Mouse (Mus musculus): Measurements from ENCODE around the gene Bcl2l11. TPM values are rescaled to one million over a fixed set of nuclear protein-coding genes. Genes with fewer than 3 reads are reported as not detected.
"Not testable (repeated sequence)": the region's sequence is repeated elsewhere in the genome, so short reads cannot be mapped to it uniquely, and the experiment has no call there.

Bcl2l11 gene
- polyA plus RNA-seq, 1 experiment from 2014 or later = 25.0 TPM

- H3K4me3 ChIP-seq = no peak overlapping the region
- peaks cover 26% of the 10 kb centered on the region for H3K4me1 ChIP-seq
- H3K27me3 ChIP-seq (ENCODE audit: low read depth, poor library complexity, severe bottlenecking) = no peaks in the 10 kb centered on the region
- WGBS = 90% methylated on average over 5 of the region's 5 CpGs
- H3K9me3 ChIP-seq (replicated peaks) = no peaks in the 10 kb centered on the region
- no peaks in the 10 kb centered on the region for H3K36me3 ChIP-seq
- no peak for DNase-seq (ENCODE audit: low spot score)
- H3K27ac ChIP-seq (replicated peaks) = no peak overlapping the region
Measured at GRCm38 (mm10) chr2:128172266-128172665, 46.4 kb downstream of the Bcl2l11 start.

- H3K27ac ChIP-seq (replicated peaks) = 0 out of 2 replicates have a peak overlapping the region, but pooled peaks have one; percentile 7
- no peaks in the 10 kb centered on the region for H3K36me3 ChIP-seq
- no peak for DNase-seq (ENCODE audit: low spot score)
- H3K4me1 ChIP-seq = peaks cover 35% of the 10 kb centered on the region
- H3K27me3 ChIP-seq (ENCODE audit: low read depth, poor library complexity, severe bottlenecking) = no peaks in the 10 kb centered on the region
- 58% methylated on average over 5 of the region's 5 CpGs for WGBS
- no peak overlapping the region for H3K4me3 ChIP-seq
- no peaks in the 10 kb centered on the region for H3K9me3 ChIP-seq (replicated peaks)
Measured at GRCm38 (mm10) chr2:128174176-128174575, 48.3 kb downstream of the Bcl2l11 start.

- no peak for DNase-seq (ENCODE audit: low spot score)
- Histone ChIP-seq H3K9me3 (replicated peaks) (no peaks in the 10 kb centered on the region), H3K36me3 (no peaks in the 10 kb centered on the region), H3K27me3 (ENCODE audit: low read depth, poor library complexity, severe bottlenecking) (no peaks in the 10 kb centered on the region), H3K4me1 (peaks cover 41% of the 10 kb centered on the region), H3K4me3 (no peak overlapping the region), H3K27ac (replicated peaks) (peak overlapping the region; percentile 13; the same call in 1 of the 2 replicates)
- 79% methylated on average over 9 of the region's 9 CpGs for WGBS
Measured at GRCm38 (mm10) chr2:128174604-128175342, 48.9 kb downstream of the Bcl2l11 start.

DNA sequence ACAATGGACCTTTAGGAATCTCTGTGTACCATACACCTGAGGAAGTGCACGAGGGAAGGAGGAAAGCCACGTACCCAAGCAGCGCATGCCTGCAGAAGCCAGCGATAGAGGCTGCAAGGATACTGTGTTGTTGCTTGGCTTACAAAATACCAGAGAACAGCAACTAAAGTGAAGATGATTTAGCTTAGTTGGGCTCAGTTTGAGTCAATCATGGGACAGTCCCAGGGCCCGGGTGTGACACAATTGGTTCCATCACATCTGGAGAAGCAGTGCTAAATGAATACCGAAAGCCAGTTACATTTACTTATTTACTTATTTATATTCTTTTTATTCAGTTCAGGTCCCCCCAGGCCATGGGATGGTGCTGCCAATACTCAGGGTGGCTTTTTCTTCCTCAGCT is 49.8 kb downstream of the Bcl2l11 start:
- 91% methylated on average over 6 of the region's 6 CpGs for WGBS
- H3K4me1 ChIP-seq = peaks cover 47% of the 10 kb centered on the region

DNA sequence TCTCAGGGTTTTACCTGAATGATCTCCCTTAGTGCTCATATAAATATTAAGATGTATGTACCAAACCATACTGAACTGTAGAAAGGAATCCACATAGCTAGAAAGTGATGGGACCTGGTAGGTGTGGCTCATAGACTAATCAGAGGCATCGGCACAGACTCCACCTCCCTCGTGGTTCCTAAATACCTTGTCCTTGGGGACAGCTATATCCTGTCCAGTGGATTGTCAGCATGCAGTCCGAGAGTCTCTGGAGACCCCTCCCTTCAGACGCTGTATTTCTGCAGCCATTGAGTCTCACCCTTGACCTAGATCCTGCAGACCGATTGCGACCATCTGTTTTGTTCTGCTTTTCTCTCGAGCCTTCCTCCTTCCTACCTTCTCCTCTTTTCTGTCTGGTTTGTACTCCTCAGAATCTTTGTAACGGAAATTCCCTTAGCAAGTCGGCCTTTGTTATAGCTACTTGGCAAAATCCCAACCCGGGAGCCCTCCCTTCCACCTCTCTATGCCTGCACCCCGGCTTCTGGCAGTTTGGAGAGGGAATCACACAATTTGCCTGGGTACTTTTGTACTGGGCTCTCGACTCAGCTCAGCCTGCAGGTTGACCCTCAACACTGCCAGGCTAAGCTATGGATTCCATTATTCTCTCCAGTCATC is 50.7 kb downstream of the Bcl2l11 start:
- Histone ChIP-seq H3K4me1 (peaks cover 47% of the 10 kb centered on the region), H3K4me3 (no peak overlapping the region), H3K9me3 (replicated peaks) (no peaks in the 10 kb centered on the region), H3K36me3 (no peaks in the 10 kb centered on the region), H3K27me3 (ENCODE audit: low read depth, poor library complexity, severe bottlenecking) (no peaks in the 10 kb centered on the region), H3K27ac (replicated peaks) (0 out of 2 replicates have a peak overlapping the region, but pooled peaks have one; percentile 13)
- DNase-seq (ENCODE audit: low spot score) = no peak
- WGBS = 71% methylated on average over 12 of the region's 12 CpGs

More for the DNA sequence above, 49.8 kb downstream of the Bcl2l11 start:
- Histone ChIP-seq H3K27me3 (ENCODE audit: low read depth, poor library complexity, severe bottlenecking) (no peaks in the 10 kb centered on the region), H3K36me3 (no peaks in the 10 kb centered on the region), H3K4me3 (no peak overlapping the region), H3K9me3 (replicated peaks) (no peaks in the 10 kb centered on the region), H3K27ac (replicated peaks) (0 out of 2 replicates have a peak overlapping the region, but pooled peaks have one; percentile 13)
- no peak for DNase-seq (ENCODE audit: low spot score)

GRCm38 (mm10) chr2:128177241-128177661 is 51.4 kb downstream of the Bcl2l11 start:
- WGBS = 66% methylated on average over 5 of the region's 5 CpGs
- Histone ChIP-seq H3K27ac (replicated peaks) (0 out of 2 replicates have a peak overlapping the region, but pooled peaks have one; percentile 13), H3K27me3 (ENCODE audit: low read depth, poor library complexity, severe bottlenecking) (no peaks in the 10 kb centered on the region), H3K4me1 (peaks cover 47% of the 10 kb centered on the region), H3K36me3 (no peaks in the 10 kb centered on the region), H3K4me3 (no peak overlapping the region), H3K9me3 (replicated peaks) (no peaks in the 10 kb centered on the region)
- no peak for DNase-seq (ENCODE audit: low spot score)

DNA sequence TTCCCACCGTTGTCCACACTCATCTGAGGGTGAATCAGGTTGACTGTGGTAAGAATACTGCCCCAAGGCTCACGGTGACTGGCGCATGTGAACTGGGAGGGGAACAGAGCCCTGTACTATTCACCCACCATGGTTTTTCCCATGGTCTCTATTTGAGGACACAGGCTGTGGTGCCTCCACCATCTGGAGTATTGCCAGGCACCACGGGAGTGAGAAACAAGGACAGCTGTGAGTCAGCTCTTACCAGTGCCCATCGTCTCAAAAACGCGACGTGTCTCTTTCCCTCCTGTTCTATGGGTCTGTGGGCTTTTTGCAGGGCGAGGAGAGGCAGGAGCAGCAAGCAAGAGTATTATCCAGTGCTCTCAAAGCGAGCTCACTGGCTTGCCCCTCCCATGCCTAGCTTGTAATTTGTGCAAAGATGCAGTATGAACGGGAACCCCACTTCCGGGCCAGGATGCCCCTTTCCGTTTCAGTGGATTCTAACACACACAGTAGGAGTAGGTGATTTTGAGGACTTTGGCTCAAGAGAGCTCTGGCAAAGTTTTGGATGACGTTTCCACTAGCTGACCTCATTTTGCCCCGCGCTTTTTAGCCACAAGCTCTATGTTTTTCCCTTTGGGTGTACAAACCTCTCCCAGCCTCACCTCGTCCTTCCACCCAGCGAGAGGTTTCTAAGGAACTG is 53.4 kb downstream of the Bcl2l11 start:
- Histone ChIP-seq H3K9me3 (replicated peaks) (no peaks in the 10 kb centered on the region), H3K36me3 (no peaks in the 10 kb centered on the region), H3K27me3 (ENCODE audit: low read depth, poor library complexity, severe bottlenecking) (no peaks in the 10 kb centered on the region), H3K4me1 (peaks cover 40% of the 10 kb centered on the region), H3K27ac (replicated peaks) (0 out of 2 replicates have a peak overlapping the region, but pooled peaks have one; percentile 33), H3K4me3 (no peak overlapping the region)
- no peak for DNase-seq (ENCODE audit: low spot score)
- WGBS = 82% methylated on average over 18 of the region's 18 CpGs

DNA sequence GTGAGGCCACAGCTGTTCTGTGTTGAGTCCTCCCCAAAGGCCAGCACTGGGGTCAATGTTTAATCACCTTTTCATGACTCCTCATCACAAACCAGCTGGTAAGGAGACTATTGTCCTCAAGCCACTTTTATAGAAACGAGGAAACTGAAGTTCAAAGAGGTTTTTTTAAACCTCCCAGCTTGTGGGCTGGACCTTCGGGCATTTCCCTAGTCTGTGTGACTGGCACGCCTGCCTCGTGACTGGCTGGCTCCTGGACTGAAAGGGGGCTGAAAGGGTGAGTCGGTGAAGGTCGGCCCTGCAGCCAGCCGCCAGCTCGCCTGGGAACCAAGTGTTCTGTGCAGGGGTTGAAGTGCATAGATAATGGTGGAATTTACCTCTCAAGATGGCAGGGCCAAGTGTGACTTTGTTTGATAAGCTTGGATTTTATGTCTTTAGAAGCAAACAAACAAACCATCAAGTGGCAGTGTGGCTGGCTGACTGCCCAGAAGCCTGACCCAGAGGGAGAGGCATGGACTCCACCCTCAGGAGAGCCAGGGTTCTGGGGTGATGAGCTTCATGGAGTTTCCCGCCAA is 54.1 kb downstream of the Bcl2l11 start:
- Histone ChIP-seq H3K27me3 (ENCODE audit: low read depth, poor library complexity, severe bottlenecking) (no peaks in the 10 kb centered on the region), H3K36me3 (no peaks in the 10 kb centered on the region), H3K27ac (replicated peaks) (peak overlapping the region; percentile 33; the same call in 1 of the 2 replicates), H3K4me1 (peaks cover 35% of the 10 kb centered on the region), H3K4me3 (no peak overlapping the region), H3K9me3 (replicated peaks) (no peaks in the 10 kb centered on the region)
- DNase-seq (ENCODE audit: low spot score) = peak; percentile 34
- WGBS = 50% methylated on average over 9 of the region's 9 CpGs

DNA sequence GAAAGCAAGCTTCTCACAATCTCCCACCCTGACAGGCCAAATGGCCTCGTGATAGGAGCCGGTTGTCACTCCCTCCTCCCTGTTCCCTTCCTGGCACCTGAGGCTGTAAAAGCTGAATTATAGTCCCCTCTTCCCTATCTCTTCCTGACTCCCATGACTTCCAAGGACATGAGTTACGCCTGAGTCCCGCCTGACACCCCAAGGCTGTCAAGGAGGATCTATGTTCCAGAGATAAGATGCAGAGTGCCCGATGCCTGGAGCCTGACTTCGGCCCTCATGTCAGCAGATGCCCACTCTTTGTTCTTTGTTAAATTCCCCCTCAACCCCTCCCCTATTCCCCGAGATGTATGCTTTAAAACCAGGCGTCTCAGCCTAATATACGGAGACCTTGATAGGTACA is 56.3 kb downstream of the Bcl2l11 start:
- not testable (repeated sequence) for H3K36me3 ChIP-seq; H3K27me3 ChIP-seq (ENCODE audit: low read depth, poor library complexity, severe bottlenecking); H3K4me3 ChIP-seq; H3K27ac ChIP-seq (replicated peaks); DNase-seq (ENCODE audit: low spot score); H3K9me3 ChIP-seq (replicated peaks)
- peaks cover 22% of the 10 kb centered on the region for H3K4me1 ChIP-seq
- 94% methylated on average over 9 of the region's 9 CpGs for WGBS

DNA sequence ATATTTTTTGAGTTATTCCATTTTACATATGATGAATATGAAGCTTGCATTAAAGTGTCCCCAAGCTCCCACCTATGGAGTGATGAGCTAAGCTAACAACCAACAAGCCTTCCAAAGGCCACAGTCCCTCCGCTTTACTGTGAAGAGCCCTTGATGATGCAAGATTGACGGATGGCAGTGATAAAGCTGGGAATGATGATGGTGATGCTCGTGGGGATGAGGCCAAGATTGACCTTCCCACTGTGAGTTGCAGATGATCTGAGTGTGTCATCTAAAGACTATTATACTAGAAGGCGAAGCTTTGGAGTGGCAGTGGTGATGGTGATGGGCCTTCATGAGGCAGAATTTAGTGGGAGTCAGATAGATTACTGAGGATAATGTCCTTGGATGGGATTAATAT is 56.9 kb downstream of the Bcl2l11 start:
- WGBS = 91% methylated on average over 4 of the region's 4 CpGs
- H3K4me1 ChIP-seq = peaks cover 16% of the 10 kb centered on the region
- no peak overlapping the region for H3K4me3 ChIP-seq
- H3K27me3 ChIP-seq (ENCODE audit: low read depth, poor library complexity, severe bottlenecking) = no peaks in the 10 kb centered on the region
- no peak for DNase-seq (ENCODE audit: low spot score)
- H3K9me3 ChIP-seq (replicated peaks) = no peaks in the 10 kb centered on the region
- no peaks in the 10 kb centered on the region for H3K36me3 ChIP-seq
- no peak overlapping the region for H3K27ac ChIP-seq (replicated peaks)

GRCm38 (mm10) chr2:128183762-128184161 is 57.9 kb downstream of the Bcl2l11 start:
- DNase-seq (ENCODE audit: low spot score) = no peak
- H3K27ac ChIP-seq (replicated peaks) = no peak overlapping the region
- H3K4me1 ChIP-seq = peaks cover 15% of the 10 kb centered on the region
- no peaks in the 10 kb centered on the region for H3K36me3 ChIP-seq
- no peak overlapping the region for H3K4me3 ChIP-seq
- H3K9me3 ChIP-seq (replicated peaks) = no peaks in the 10 kb centered on the region
- WGBS = 94% methylated on average over 4 of the region's 4 CpGs
- no peaks in the 10 kb centered on the region for H3K27me3 ChIP-seq (ENCODE audit: low read depth, poor library complexity, severe bottlenecking)

DNA sequence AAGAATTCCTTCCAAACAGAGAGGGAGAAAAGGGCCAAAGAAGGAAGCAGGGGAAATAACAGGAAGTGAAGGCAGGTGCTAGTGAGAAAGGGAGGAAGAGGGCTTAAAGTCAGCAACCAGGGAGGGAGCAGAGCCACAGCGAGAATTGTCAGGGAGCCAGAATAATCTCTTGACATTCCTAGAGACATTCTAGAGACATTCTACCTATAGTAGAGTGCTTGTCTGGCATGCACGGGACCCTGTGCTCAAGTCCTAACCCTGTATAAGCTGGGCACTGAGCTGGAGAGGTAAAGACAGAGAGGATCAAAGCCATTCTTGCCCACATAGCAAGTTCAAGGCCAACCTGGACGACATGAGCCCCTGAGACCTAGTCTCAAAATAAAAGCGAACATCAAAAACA is 60.1 kb downstream of the Bcl2l11 start:
- Histone ChIP-seq H3K9me3 (replicated peaks) (no peaks in the 10 kb centered on the region), H3K27me3 (ENCODE audit: low read depth, poor library complexity, severe bottlenecking) (no peaks in the 10 kb centered on the region), H3K27ac (replicated peaks) (no peak overlapping the region), H3K4me1 (no peaks in the 10 kb centered on the region), H3K36me3 (no peaks in the 10 kb centered on the region), H3K4me3 (no peak overlapping the region)
- 84% methylated on average over 4 of the region's 4 CpGs for WGBS
- DNase-seq (ENCODE audit: low spot score) = no peak

Data from midbrain, embryonic 10.5 days (tissue).